16 mouse cellular contexts compared by ENCODE assay signal in genomic region chr14:114352307-114352706, GRCm38 (mm10).
"Had no signal": no experiment of that assay in that cellular context is flagged by ENCODE, and none has a peak within 500 bp of the region (broad histone marks: within the 10 kb centered on the region; RNA-seq: fewer than 3 reads in every experiment).

No protein-coding gene starts in this region.

- H3K36me3 ChIP-seq: neural tube, embryonic 13.5 days; neural tube, embryonic 15.5 days; stomach, embryonic 15.5 days had no signal

- H3K9ac ChIP-seq: neural tube, embryonic 13.5 days; neural tube, embryonic 15.5 days; stomach, embryonic 15.5 days had no signal

- H3K4me3 ChIP-seq: neural tube, embryonic 13.5 days; neural tube, embryonic 15.5 days; stomach, embryonic 15.5 days had no signal

- H3K27me3 ChIP-seq: neural tube, embryonic 13.5 days; neural tube, embryonic 15.5 days; stomach, embryonic 15.5 days had no signal

- H3K4me1 ChIP-seq: neural tube, embryonic 13.5 days; neural tube, embryonic 15.5 days; stomach, embryonic 15.5 days had no signal

- DNase-seq: retina, postnatal 1 day; right cerebral cortex, adult 18-20 months; right cerebral cortex, postnatal 14 days; right cerebral cortex, postnatal 25 days; right cerebral cortex, postnatal 4 days; spleen, adult 18-20 months; thymus, adult 18-20 months; thymus, adult 2 months; thymus, postnatal 14 days; thymus, postnatal 25 days; thymus, postnatal 36 days; thymus, postnatal 4 days had no signal

- H3K4me2 ChIP-seq: neural tube, embryonic 13.5 days; neural tube, embryonic 15.5 days; stomach, embryonic 15.5 days had no signal

- H3K9me3 ChIP-seq: neural tube, embryonic 13.5 days; neural tube, embryonic 15.5 days; stomach, embryonic 15.5 days had no signal

- H3K27ac ChIP-seq: neural tube, embryonic 13.5 days; neural tube, embryonic 15.5 days; stomach, embryonic 15.5 days; stomach, postnatal 0 days had no signal
